Mouse (Mus musculus): Measurements from ENCODE around the gene Cep152. TPM values are rescaled to one million over a fixed set of nuclear protein-coding genes. Genes with fewer than 3 reads are reported as not detected.
A peak's percentile ranks its signal among the peaks of the same experiment; 100 is the strongest.

Gene Cep152
- total RNA-seq, 2 experiments from 2014 or later = 1.2 to 1.4 TPM

DNA sequence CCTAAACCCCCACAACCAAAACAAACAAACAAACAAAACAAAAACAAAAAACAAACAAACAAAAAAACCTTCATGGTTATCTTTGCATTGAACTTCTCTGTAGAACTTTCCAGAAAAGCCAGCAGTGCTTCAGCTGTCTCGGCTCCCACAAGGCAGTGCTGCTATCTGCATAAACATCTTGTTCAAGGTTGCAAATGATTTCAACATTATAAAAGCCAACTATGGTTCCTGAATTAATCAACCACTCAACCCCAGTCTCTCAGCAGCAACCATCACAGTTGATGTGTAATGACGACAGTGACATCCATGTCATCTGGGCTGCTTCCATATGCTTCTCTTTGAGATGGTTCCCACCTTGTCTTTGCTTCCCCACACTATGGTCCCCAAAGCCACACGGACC is 85.3 kb downstream of the Cep152 start:
- no peak overlapping the region for H3K27ac ChIP-seq
- DNase-seq = no peak
- intact Hi-C loops (cut with DNase I) = no loop called here
- TF ChIP-seq CTCF (IDR thresholded peaks at IDR 0.05) = no peak
- H3K4me3 ChIP-seq = no peak overlapping the region

DNA sequence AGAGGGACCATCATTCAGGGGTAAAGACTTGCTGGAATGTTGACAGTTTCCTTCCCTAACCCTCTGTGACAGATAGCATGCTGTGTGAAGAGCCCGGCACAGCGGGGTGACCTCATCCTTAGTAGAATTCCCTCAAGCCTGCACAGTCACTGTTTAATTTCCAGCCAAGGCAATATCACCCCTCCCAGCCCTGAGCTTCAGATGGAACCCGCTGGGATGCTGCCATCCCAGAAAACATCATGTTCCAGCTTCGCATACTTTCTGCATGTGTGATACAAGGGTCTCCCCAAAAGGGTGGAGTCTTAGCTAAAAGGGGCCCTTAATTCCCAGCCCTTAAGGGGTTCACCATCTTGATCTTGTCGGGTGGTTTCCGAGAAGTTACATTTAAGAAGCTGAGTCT is 94.2 kb downstream of the Cep152 start:
- TF ChIP-seq CTCF (IDR thresholded peaks at IDR 0.05) = no peak
- peak; percentile 71 for DNase-seq
- intact Hi-C loops (cut with DNase I) = no loop called here
- Histone ChIP-seq H3K4me3 (no peak overlapping the region), H3K27ac (peak overlapping the region; percentile 40; the same call in 1 of the 2 replicates)

- H3K4me3 ChIP-seq = no peak overlapping the region
- no peak for TF ChIP-seq CTCF (IDR thresholded peaks at IDR 0.05)
- intact Hi-C loops (cut with DNase I) = no loop called here
Measured at GRCm38 (mm10) chr2:125526566-125526965, 98.3 kb downstream of the Cep152 start.

GRCm38 (mm10) chr2:125525484-125525883 is 99.4 kb downstream of the Cep152 start:
- DNase-seq = no peak
- H3K27ac ChIP-seq = no peak overlapping the region
- no peak for TF ChIP-seq CTCF (IDR thresholded peaks at IDR 0.05)
- H3K4me3 ChIP-seq = no peak overlapping the region
- intact Hi-C loops (cut with DNase I) = no loop called here

More at GRCm38 (mm10) chr2:125526566-125526965, 98.3 kb downstream of the Cep152 start:
- DNase-seq = no peak
- H3K27ac ChIP-seq = no peak overlapping the region

DNA sequence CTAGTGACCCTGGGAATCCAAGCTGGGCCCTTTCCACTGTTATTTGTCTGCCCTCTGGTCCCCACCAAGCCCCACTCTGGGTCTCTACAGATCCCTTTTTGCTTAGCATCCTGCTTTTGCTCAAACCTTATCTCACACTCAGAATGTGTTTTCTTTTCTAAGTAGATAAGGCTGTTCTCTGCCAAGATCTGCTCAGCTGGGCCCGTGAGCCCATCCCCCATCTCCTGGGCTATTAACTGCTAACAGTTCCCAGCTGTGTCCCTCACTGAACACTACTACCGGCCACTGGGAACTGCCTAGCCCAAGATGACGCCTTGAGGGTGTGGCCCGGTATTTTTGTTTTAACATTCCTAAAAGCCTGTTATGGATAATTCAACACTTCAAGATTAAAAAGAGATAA is 108.3 kb downstream of the Cep152 start:
- DNase-seq = peak; percentile 71
- no peak for TF ChIP-seq CTCF (IDR thresholded peaks at IDR 0.05)
- Histone ChIP-seq H3K4me3 (no peak overlapping the region), H3K27ac (peak overlapping the region; percentile 59)
- intact Hi-C loops (cut with DNase I) = no loop called here

DNA sequence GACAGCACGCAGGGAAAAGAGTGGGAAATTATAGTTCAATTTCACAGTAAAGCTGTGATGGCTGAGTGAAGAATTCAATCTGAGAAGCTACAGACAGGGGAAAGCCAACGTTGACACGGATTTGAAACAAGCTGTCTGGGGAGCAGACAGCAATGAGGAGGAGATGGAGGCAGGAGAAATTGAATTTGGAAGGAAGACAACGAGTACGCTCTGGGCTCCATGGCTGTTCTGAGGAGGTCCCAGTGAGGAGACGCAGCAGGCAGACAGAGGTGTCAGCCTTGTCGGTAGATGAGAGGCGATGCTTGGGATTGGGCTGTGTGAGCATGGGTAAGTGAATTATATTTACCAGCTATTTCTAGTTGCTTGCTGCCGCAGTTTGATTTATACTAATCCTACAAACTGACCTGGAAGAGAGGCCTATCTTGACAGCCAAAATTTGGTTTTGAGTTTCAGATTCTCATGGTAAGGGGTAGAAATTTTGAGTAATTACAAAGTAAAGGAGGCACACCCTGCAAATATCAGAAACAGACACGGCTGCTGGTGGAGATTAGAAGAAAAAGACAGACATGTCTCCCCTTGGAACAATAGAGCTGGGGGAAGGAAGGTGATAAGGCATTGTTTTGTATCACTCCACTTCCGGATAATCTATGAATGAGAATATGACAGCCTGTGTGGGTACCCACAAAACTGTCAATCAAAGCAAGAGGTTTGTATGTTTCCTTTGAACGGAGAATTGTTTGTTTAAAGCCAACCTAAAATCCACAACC is 109.4 kb downstream of the Cep152 start:
- no peak for DNase-seq
- TF ChIP-seq CTCF (IDR thresholded peaks at IDR 0.05) = no peak
- 0 out of 2 replicates have a peak overlapping the region, but pooled peaks have one; percentile 5 for H3K27ac ChIP-seq
- intact Hi-C loops (cut with DNase I) = no loop called here
- H3K4me3 ChIP-seq = no peak overlapping the region

DNA sequence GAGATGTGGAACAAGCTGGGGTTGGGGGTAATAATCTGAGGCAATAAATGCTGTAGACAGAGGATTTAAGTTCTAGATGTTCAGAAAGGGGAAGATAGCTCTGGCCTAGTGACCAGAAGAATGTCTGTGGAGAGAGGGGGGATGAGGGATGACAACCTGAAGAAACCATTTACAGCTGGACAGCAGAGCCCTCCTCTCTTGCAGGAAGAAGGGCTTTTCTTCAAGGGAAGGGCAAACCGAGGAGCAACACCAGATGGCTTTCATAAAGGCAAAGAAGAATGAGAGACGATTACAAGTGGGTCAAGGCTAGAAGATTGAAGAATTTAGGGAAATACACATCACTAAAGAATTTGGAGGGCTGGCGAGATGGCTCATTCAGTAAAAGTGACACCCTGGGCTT is 110.5 kb downstream of the Cep152 start:
- intact Hi-C loops (cut with DNase I) = loop anchor here (5.0 kb wide), 1 partner anchor 57 kb away; no protein-coding TSS in a partner anchor
- no peak overlapping the region for H3K4me3 ChIP-seq
- TF ChIP-seq CTCF (IDR thresholded peaks at IDR 0.05) = no peak
- no peak for DNase-seq
- H3K27ac ChIP-seq = no peak overlapping the region

Other genes with a start within 250 kb of the Cep152 start
- under 1 TPM in 1 of 2 experiments, not detected in 1; 0.08 TPM for gene Gm9913, start 120.0 kb downstream of the Cep152 start, total RNA-seq (2021)
- 10 to 100 TPM; 33.1 to 55.3 TPM for gene Fbn1, start 117.1 kb downstream of the Cep152 start, total RNA-seq (2021)
- 10 to 100 TPM; 18.2 to 33.6 TPM for gene Eid1, start 48.0 kb upstream of the Cep152 start, total RNA-seq (2021)
- under 1 TPM; 0.33 to 0.75 TPM for gene Shc4, start 99.0 kb upstream of the Cep152 start, total RNA-seq (2021)
- gene Secisbp2l, start 157.8 kb upstream of the Cep152 start, total RNA-seq (2021) = 10 to 100 TPM; 16.3 to 18.2 TPM
- gene Galk2, start 234.0 kb upstream of the Cep152 start, total RNA-seq (2021) = 1 to 10 TPM; 2.8 to 4.2 TPM
- gene Cops2, start 234.0 kb upstream of the Cep152 start, total RNA-seq (2021) = 100 to 1,000 TPM; 109 to 116 TPM